Mouse (Mus musculus) heart, postnatal 14 days (tissue): ENCODE measurements around the gene Ddr2. TPM values are rescaled to one million over a fixed set of nuclear protein-coding genes. Genes with fewer than 3 reads are reported as not detected.

Experiments used
- total RNA-seq, 2 experiments: library from RNA; stranded (reverse); gene quantifications; 2 replicates each; pipeline ENCODE4 v1.2.3; 2021

Ddr2 gene
- total RNA-seq, 2 experiments from 2014 or later: 25.3 to 26.8 TPM

Other genes starting within 250 kb of the Ddr2 start
- gene Ccdc190, start 182.1 kb downstream of the Ddr2 start, total RNA-seq: under 1 TPM; 0.29 to 0.36 TPM
- gene Hsd17b7, start 141.5 kb downstream of the Ddr2 start, total RNA-seq: 10 to 100 TPM; 16.6 to 17.6 TPM
- gene Uap1, start 64.2 kb upstream of the Ddr2 start, total RNA-seq: 10 to 100 TPM; 49.1 to 55.4 TPM
- 10 to 100 TPM; 19.9 to 23.2 TPM for gene Uhmk1, start 104.6 kb upstream of the Ddr2 start, total RNA-seq
- not detected for gene Sh2d1b2, start 122.0 kb upstream of the Ddr2 start, total RNA-seq
- gene Sh2d1b1, start 166.6 kb upstream of the Ddr2 start, total RNA-seq: under 1 TPM in 1 of 2 experiments, not detected in 1; 0.10 TPM
- gene Gm7694, start 195.6 kb upstream of the Ddr2 start, total RNA-seq: 1 to 10 TPM; 8.2 to 8.6 TPM
- gene Spata46, start 198.0 kb upstream of the Ddr2 start, total RNA-seq: not detected